Mouse (Mus musculus) heart, embryonic 10.5 days (tissue): ENCODE data around the gene Gas7. TPM values are rescaled to one million over a fixed set of nuclear protein-coding genes. Genes with fewer than 3 reads are reported as not detected.

Source experiments
- DNase-seq: peaks from one replicate; pipeline ENCODE4 v3.0.0-alpha.2; 2017; ENCODE audit warnings: low spot score
- H3K27ac ChIP-seq: fragments of 300-500 bp; sonication (generic); 2 replicates; pipeline ENCODE4 v1.5.1; 2016; ENCODE audit warnings: mild to moderate bottlenecking
- H3K27me3 ChIP-seq: fragments of 300-500 bp; sonication (generic); 2 replicates; pipeline ENCODE4 v1.6.1; 2016; ENCODE audit warnings: mild to moderate bottlenecking; ENCODE audit not compliant: poor library complexity, insufficient read depth, severe bottlenecking
- H3K36me3 ChIP-seq: fragments of 300-500 bp; sonication (generic); 2 replicates; pipeline ENCODE4 v1.6.1; 2016; ENCODE audit warnings: mild to moderate bottlenecking, moderate library complexity
- H3K4me1 ChIP-seq: fragments of 300-500 bp; sonication (generic); 2 replicates; pipeline ENCODE4 v1.6.1; 2016; ENCODE audit warnings: mild to moderate bottlenecking
- H3K4me3 ChIP-seq: fragments of 300-500 bp; sonication (generic); 2 replicates; pipeline ENCODE4 v1.5.1; 2016; ENCODE audit warnings: mild to moderate bottlenecking, moderate library complexity
- H3K9me3 ChIP-seq: fragments of 300-500 bp; sonication (generic); 2 replicates; pipeline ENCODE4 v1.6.1; 2016; ENCODE audit warnings: mild to moderate bottlenecking, moderate library complexity
- WGBS: fragments of 180-500 bp; shearing (Covaris S2); methylation state at CpG from one replicate; pipeline ENCODE4 v1.1.7; 2016; 5-methylcytosine and 5-hydroxymethylcytosine counted together
- polyA plus RNA-seq: library from polyadenylated mRNA; unstranded; fragments of >200 nt; fragmentation: Nextera tagmentation; extraction: Ambion mirVana; gene quantifications from 2 replicates; pipeline ENCODE4 v1.2.1, GENCODE M21; 2016

The Gas7 gene
- polyA plus RNA-seq, 1 experiment from 2014 or later = 3.0 TPM

GRCm38 (mm10) chr11:67664261-67664660 lies 209.0 kb downstream of the Gas7 start:
- Histone ChIP-seq H3K36me3 (no peaks in the 10 kb centered on the region), H3K4me3 (no peak overlapping the region), H3K9me3 (no peaks in the 10 kb centered on the region), H3K27ac (no peak overlapping the region), H3K4me1 (no peaks in the 10 kb centered on the region), H3K27me3 (0 out of 2 replicates have a peak, but pooled peaks cover 3% of the 10 kb centered on the region)
- 86% methylated on average over 3 of the region's 3 CpGs for WGBS
- DNase-seq = no peak

DNA sequence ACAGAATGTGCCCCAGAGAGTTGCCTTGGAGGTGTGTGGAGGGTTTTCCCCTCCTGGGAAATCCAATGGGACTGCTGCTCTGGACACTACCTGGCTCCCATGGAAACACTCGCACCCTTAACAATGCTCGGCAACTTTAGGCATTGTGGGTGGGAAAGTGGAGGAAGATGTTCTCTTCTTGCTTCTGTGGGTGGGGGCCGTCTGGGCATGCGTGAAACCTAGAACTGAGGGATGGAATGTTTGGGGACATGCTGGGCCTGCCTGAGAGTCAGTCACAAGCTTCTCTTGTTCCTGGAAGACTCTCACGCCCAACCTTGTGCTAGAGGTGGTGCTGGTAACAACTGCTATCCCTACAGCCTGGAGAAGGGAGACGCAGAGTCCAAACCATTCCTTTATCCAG lies 209.7 kb downstream of the Gas7 start:
- Histone ChIP-seq H3K4me3 (no peak overlapping the region), H3K36me3 (no peaks in the 10 kb centered on the region), H3K27ac (no peak overlapping the region), H3K27me3 (0 out of 2 replicates have a peak, but pooled peaks cover 3% of the 10 kb centered on the region), H3K9me3 (no peaks in the 10 kb centered on the region), H3K4me1 (no peaks in the 10 kb centered on the region)
- 82% methylated on average over 6 of the region's 6 CpGs for WGBS
- no peak for DNase-seq

DNA sequence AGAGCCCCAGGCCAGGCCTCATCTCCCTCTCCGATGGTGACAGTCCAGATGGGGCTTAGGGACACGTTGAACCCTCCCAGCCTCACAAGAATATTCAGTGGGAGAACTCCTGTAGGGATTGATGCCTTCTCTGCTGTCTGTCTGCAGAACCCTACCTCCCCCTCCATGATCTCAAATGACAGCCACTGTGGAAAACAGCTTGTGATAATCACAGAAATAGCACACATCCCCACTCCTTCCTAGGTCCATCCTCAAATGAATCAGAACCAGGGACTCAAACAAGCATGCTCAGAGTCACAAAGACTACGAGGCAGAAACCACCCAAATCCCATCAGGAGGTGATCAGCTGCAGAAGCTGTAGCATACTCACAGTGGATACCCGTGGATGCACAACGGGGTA lies 210.9 kb downstream of the Gas7 start:
- no peak overlapping the region for H3K4me3 ChIP-seq
- 73% methylated on average over 5 of the region's 5 CpGs for WGBS
- 0 out of 2 replicates have a peak, but pooled peaks cover 3% of the 10 kb centered on the region for H3K27me3 ChIP-seq
- H3K36me3 ChIP-seq = no peaks in the 10 kb centered on the region
- H3K27ac ChIP-seq = no peak overlapping the region
- H3K4me1 ChIP-seq = peaks cover 1% of the 10 kb centered on the region; the same call in 1 of the 2 replicates
- DNase-seq = no peak
- H3K9me3 ChIP-seq = no peaks in the 10 kb centered on the region

GRCm38 (mm10) chr11:67667531-67668332 lies 212.5 kb downstream of the Gas7 start:
- H3K4me3 ChIP-seq = no peak overlapping the region
- no peaks in the 10 kb centered on the region for H3K36me3 ChIP-seq
- peaks cover 17% of the 10 kb centered on the region for H3K4me1 ChIP-seq
- no peak for DNase-seq
- no peaks in the 10 kb centered on the region for H3K27me3 ChIP-seq
- H3K27ac ChIP-seq = no peak overlapping the region
- H3K9me3 ChIP-seq = no peaks in the 10 kb centered on the region
- WGBS = 83% methylated on average over 13 of the region's 13 CpGs

- Histone ChIP-seq H3K4me3 (no peak overlapping the region), H3K36me3 (no peaks in the 10 kb centered on the region), H3K27ac (no peak overlapping the region), H3K9me3 (no peaks in the 10 kb centered on the region), H3K27me3 (no peaks in the 10 kb centered on the region), H3K4me1 (peaks cover 20% of the 10 kb centered on the region)
- WGBS = 82% methylated on average over 3 of the region's 3 CpGs
- no peak for DNase-seq
These were observed 213.3 kb downstream of the Gas7 start for GRCm38 (mm10) chr11:67668460-67669007.

DNA sequence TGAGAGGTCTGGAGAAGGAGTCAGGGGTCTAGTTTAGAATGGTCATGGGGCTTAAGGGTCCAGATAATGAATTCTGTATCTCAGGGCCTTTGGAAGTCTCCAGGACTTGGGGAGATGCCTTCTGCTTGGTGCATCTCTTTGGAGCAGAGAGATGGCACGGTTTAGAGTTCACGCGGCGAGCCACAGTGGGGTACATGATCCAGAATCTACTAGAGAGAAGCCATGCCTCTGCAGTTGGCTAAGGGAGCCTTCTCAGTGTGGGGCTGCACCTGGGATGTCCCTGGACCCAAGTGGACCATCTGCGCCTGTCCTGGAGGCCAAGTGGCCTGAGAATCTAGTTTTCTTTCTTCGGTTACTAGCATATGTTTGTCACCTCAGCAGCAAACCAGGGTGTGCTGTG lies 214.8 kb downstream of the Gas7 start:
- H3K4me1 ChIP-seq = peaks cover 20% of the 10 kb centered on the region
- no peaks in the 10 kb centered on the region for H3K27me3 ChIP-seq
- H3K4me3 ChIP-seq = no peak overlapping the region
- WGBS = 93% methylated on average over 6 of the region's 6 CpGs
- DNase-seq = no peak
- no peaks in the 10 kb centered on the region for H3K9me3 ChIP-seq
- H3K36me3 ChIP-seq = no peaks in the 10 kb centered on the region
- no peak overlapping the region for H3K27ac ChIP-seq

DNA sequence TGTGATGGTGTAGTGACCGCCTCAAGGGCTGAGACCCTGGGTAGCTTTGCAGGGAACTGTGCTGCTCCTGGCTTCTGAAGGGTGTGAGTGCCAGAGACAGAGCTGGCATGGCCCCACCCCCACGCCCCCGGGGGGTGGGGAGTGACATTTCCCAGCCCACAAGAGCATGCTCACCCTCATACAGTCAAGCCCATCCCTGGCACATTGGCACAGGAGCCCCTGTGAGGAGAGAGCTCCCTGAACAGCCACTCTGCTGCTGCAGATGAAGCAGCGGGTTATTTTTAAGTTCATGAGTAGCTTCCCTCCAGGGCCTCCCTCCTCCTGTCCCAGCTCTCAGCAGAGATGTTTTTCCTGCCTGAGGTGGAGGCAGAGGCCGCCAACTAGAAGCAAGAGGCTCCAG lies 216.9 kb downstream of the Gas7 start:
- Histone ChIP-seq H3K9me3 (no peaks in the 10 kb centered on the region), H3K36me3 (no peaks in the 10 kb centered on the region), H3K4me3 (no peak overlapping the region), H3K27me3 (no peaks in the 10 kb centered on the region), H3K4me1 (peaks cover 20% of the 10 kb centered on the region), H3K27ac (peak overlapping the region; percentile 72)
- DNase-seq = no peak
- WGBS = 52% methylated on average over 5 of the region's 5 CpGs

- H3K36me3 ChIP-seq = no peaks in the 10 kb centered on the region
- no peaks in the 10 kb centered on the region for H3K27me3 ChIP-seq
- peaks cover 20% of the 10 kb centered on the region for H3K4me1 ChIP-seq
- DNase-seq = no peak
- 57% methylated on average over 12 of the region's 12 CpGs for WGBS
- H3K9me3 ChIP-seq = no peaks in the 10 kb centered on the region
- H3K27ac ChIP-seq = no peak overlapping the region
- H3K4me3 ChIP-seq = no peak overlapping the region
These were observed 220.6 kb downstream of the Gas7 start for GRCm38 (mm10) chr11:67675562-67676540.

DNA sequence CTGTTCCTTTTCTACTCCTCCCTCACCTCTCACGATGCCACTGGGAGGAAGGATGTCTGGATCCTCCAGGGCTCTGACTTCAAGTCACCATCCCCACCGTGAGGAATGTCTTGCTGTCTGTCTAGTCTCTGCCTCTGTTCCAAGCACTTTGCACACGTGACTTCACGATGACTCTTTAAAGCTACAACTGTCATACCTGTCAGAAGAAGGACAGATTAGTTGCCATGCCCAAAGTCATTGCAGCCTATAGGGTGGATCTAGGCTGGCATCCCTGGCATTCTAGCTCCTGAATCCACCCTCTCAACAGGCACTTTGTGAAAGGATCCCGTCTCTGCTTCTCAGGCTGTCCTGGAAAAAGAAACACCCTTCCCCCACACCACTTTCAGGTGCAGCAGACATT lies 224.1 kb downstream of the Gas7 start:
- DNase-seq = no peak
- no peak overlapping the region for H3K27ac ChIP-seq
- no peak overlapping the region for H3K4me3 ChIP-seq
- no peaks in the 10 kb centered on the region for H3K4me1 ChIP-seq
- 64% methylated on average over 5 of the region's 5 CpGs for WGBS
- H3K36me3 ChIP-seq = no peaks in the 10 kb centered on the region
- no peaks in the 10 kb centered on the region for H3K27me3 ChIP-seq
- H3K9me3 ChIP-seq = no peaks in the 10 kb centered on the region

DNA sequence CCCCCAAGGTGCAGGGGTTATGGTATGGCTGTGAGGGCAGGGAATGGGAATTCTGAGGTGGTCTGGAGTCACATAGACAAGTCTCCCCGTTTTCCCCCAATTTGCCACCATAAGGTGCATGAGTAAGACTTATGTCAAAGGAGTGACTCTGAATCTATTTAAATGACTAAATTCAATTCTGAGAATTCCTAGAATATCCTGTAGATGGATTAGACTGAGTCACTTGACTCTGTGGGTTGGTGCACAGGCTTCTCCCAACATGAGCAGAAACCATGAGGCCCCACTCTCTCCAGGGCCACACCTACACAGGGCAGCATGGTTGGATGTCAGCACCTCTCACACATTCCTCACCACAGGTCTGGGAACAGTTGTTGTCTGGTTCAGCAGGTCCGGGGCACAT lies 224.7 kb downstream of the Gas7 start:
- Histone ChIP-seq H3K4me1 (no peaks in the 10 kb centered on the region), H3K27ac (no peak overlapping the region), H3K9me3 (no peaks in the 10 kb centered on the region), H3K36me3 (no peaks in the 10 kb centered on the region), H3K4me3 (no peak overlapping the region), H3K27me3 (no peaks in the 10 kb centered on the region)
- 79% methylated on average over 2 of the region's 2 CpGs for WGBS
- DNase-seq = no peak

DNA sequence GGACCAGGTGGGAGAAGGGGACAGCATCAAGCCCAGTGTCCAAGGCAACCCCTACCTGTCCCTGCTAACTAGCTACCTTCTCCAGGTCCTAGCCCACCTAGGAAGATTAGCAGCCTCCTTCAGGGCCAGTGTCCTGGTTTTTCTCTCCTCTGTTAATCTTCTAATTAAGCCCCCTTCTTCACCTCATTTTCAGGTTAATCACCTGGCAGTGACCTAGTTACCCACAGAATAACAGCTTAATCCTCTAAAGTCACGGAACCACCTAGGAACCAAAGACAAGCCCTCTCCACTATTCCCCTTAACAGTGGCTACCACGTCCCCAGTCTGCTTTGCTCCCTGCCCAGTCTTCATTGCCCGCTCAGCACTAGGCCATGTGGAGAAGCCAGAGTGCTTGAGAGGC lies 226.6 kb downstream of the Gas7 start:
- no peak for DNase-seq
- Histone ChIP-seq H3K9me3 (no peaks in the 10 kb centered on the region), H3K4me1 (no peaks in the 10 kb centered on the region), H3K27ac (no peak overlapping the region), H3K4me3 (no peak overlapping the region), H3K36me3 (no peaks in the 10 kb centered on the region), H3K27me3 (no peaks in the 10 kb centered on the region)
- 65% methylated on average over 3 of the region's 3 CpGs for WGBS

DNA sequence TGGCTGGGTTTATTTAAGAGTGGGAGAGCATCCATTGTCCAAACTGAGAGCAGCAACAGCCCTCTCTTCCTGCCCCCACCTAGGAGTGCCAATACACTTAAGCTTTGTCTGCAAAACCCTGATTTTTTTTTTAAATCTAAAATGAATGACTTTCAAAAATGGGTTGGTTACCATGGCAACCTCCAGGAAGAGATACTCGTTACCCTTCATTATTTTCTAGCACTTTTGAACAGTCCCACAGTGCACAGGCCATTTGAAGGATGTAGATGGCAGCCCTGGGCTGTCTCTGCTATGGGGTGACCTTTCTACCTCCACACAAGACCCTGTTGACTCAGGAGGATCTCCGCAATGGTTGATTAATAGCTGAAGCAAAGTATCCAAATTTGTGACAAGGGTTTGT lies 230.9 kb downstream of the Gas7 start:
- DNase-seq = no peak
- H3K9me3 ChIP-seq = no peaks in the 10 kb centered on the region
- 82% methylated on average over 2 of the region's 2 CpGs for WGBS
- H3K4me1 ChIP-seq = no peaks in the 10 kb centered on the region
- H3K27ac ChIP-seq = no peak overlapping the region
- no peaks in the 10 kb centered on the region for H3K27me3 ChIP-seq
- no peak overlapping the region for H3K4me3 ChIP-seq
- no peaks in the 10 kb centered on the region for H3K36me3 ChIP-seq
